Comparison of ENCODE assay signal across 8 mouse cellular contexts in the genomic region with DNA sequence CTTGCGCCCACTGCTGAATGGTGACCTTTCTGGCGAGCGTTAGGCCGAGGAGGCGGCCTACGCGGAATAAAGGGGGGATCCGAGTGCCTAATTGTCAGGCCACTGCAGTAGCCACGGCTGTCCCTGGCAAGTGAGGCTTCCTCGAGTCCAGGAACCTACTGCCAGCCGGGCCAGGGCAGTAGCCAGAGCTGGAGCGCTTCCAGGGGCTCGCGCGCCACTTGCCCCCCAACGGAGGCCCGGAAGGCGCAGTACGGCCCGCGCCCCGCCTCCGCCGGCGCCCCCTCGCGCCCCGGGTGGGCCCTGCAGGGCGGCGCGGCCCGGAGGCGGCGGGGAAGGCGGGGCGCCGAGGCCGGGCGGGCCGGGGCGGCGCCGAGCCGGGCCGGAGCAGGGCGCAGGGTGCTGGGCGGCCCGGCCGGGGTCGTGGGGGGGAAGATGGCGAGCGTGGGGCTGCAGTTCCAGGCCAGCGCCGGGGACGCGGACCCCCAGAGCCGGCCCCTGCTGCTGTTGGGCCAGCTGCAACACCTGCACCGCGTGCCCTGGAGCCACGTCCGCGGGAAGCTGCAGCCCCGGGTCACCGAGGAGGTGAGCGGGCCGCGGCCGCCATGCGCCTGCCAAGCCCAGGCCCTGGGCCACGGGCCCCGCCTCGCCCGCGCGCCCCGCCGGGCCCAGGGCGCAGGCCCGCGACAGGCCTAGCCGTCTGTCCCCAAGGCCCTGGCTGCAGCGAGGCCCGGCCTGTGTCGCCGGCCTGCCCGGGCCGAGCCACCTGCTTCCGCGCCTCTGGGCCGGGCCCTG. TPM values are rescaled to one million over a fixed set of nuclear protein-coding genes. Genes with fewer than 3 reads are reported as not detected.
A peak's percentile ranks its signal among the peaks of the same experiment; 100 is the strongest.
DNase-seq lines count a peak whose midpoint lies in the region; ATAC-seq and TF ChIP-seq lines count a peak whose summit lies in the region.

Gene Npepl1 (plus strand): TSS at position 359 of the 792 bp plus-strand sequence.

- no peaks in the 10 kb centered on the region for H3K36me3 ChIP-seq in hindbrain, postnatal 0 days (ENCODE audit: insufficient read depth, low read length)

- peak; percentile 84 for ATAC-seq in hindbrain, postnatal 0 days
- peak; percentile 72 for ATAC-seq in megakaryocyte, adult 5-6 weeks (ENCODE audit: poor library complexity, severe bottlenecking)

- 6% methylated on average over 58 of the region's 90 CpGs for WGBS in hindbrain, postnatal 0 days

- H3K4me1 ChIP-seq in hindbrain, postnatal 0 days (ENCODE audit: insufficient read depth, low read length), result no peaks in the 10 kb centered on the region

- no peaks in the 10 kb centered on the region for H3K27me3 ChIP-seq in hindbrain, postnatal 0 days (ENCODE audit: insufficient read depth, low read length)

- peak within 1 kb of the TSS; percentile 54 for H3K9ac ChIP-seq in hindbrain, postnatal 0 days (replicated peaks; ENCODE audit: low read length)

- H3K4me3 ChIP-seq in hindbrain, postnatal 0 days (ENCODE audit: low read length), result peak within 1 kb of the TSS; percentile 44

- no peak for TF ChIP-seq CTCF in hindbrain, postnatal 0 days (IDR thresholded peaks at IDR 0.05; ENCODE audit: low read depth)

- no peaks in the 10 kb centered on the region for H3K9me3 ChIP-seq in hindbrain, postnatal 0 days (ENCODE audit: low read length)

- H3K27ac ChIP-seq in hindbrain, postnatal 0 days, result peak within 1 kb of the TSS; percentile 58

- DNase-seq in adrenal gland, adult 18-20 months (ENCODE audit: low spot score in 2 of 2), result peak; percentile 77 to 82
- DNase-seq in embryo, embryonic 10 days (ENCODE audit: low spot score), result peak; percentile 55
- peak; percentile 87 for DNase-seq in gastrocnemius, postnatal 10 days
- peak; percentile 73 for DNase-seq in hindbrain, postnatal 0 days (ENCODE audit: low spot score)
- peak in 1 of 2 experiments; percentile 43 for DNase-seq in left cerebral cortex, adult 8-10 months (ENCODE audit: low spot score in 2 of 2)
- peak; percentile 65 for DNase-seq in right cerebral cortex, postnatal 14 days
- no peak for DNase-seq in MN1 (ENCODE audit: low spot score)

- H3K4me2 ChIP-seq in hindbrain, postnatal 0 days (ENCODE audit: low read depth, low read length), result peak within 1 kb of the TSS; percentile 69

RNA-seq across cellular contexts. Expression of gene Npepl1, which starts in this region (rescaled TPM):
- 10 to 100 TPM; 56.1 to 60.8 TPM for total RNA-seq in adrenal gland, adult 18-20 months (2021)
- 10 to 100 TPM; 65.4 to 71.4 TPM for total RNA-seq in gastrocnemius, postnatal 10 days (2021)
- 24.7 and 29.5 TPM in 2 replicates for total RNA-seq in hindbrain, postnatal 0 days (2014; rRNA removed)
- 18.8 and 20.3 TPM in 2 replicates for polyA plus RNA-seq in hindbrain, postnatal 0 days (2015; fragmentation: Nextera tagmentation; extraction: Ambion mirVana)
- 10 to 100 TPM; 14.2 to 17.9 (median 16.4) TPM for total RNA-seq in left cerebral cortex, adult 8-10 months (2022)
- total RNA-seq in megakaryocyte, adult 5-6 weeks (2015), result 21.3 and 23.1 TPM in 2 replicates
- total RNA-seq in megakaryocyte, adult 5-6 weeks (2017), result 16.7 and 17.0 TPM in 2 replicates
